Mouse (Mus musculus) naive thymus-derived CD4-positive, alpha-beta T cell, adult 5 months (primary cell): ENCODE measurements around the gene Vps25. TPM values are rescaled to one million over a fixed set of nuclear protein-coding genes. Genes with fewer than 3 reads are reported as not detected.

Experiments
- polyA plus RNA-seq: library from polyadenylated mRNA; unstranded; fragments of 100-300 nt; shearing (Covaris generic); gene quantifications from one replicate; pipeline ENCODE4 v1.2.1, GENCODE M21; 2017

The Vps25 gene
- 83.2 TPM for polyA plus RNA-seq

GRCm38 (mm10) chr11:101253613-101254389 is at the start of gene Vps25:
Gene Vps25, plus strand, starts transcription at chr11:101253707.

GRCm38 (mm10) chr11:101226065-101226701 is 27.3 kb upstream of the Vps25 start, which contains the start of gene Ezh1:
Gene Ezh1, minus strand, starts transcription at chr11:101226463.

GRCm38 (mm10) chr11:101245855-101246701 is 7.4 kb upstream of the Vps25 start, which contains the start of gene Ramp2:
Gene Ramp2, plus strand, starts transcription at chr11:101246028.

GRCm38 (mm10) chr11:101259948-101260825 is 6.7 kb downstream of the Vps25 start, which contains the start of gene Wnk4:
Gene Wnk4, plus strand, starts transcription at chr11:101260567.

GRCm38 (mm10) chr11:101278223-101279192 is 25.0 kb downstream of the Vps25 start, which contains the start of the genes Cntd1 and Coa3:
Gene Cntd1, plus strand, starts transcription at chr11:101279012.
Gene Coa3, minus strand, starts transcription at chr11:101279114.

GRCm38 (mm10) chr11:101302004-101302798 is 48.7 kb downstream of the Vps25 start, which contains the start of gene Becn1:
Gene Becn1, minus strand, starts transcription at chr11:101302286.

Other genes starting within 250 kb of the Vps25 start
- 0.91 TPM for gene Atp6v0a1, start 244.3 kb upstream of the Vps25 start, polyA plus RNA-seq
- 11.6 TPM for gene Naglu, start 183.7 kb upstream of the Vps25 start, polyA plus RNA-seq
- 0.44 TPM for gene Hsd17b1, start 175.3 kb upstream of the Vps25 start, polyA plus RNA-seq
- gene Coasy, start 171.1 kb upstream of the Vps25 start, polyA plus RNA-seq, result 10.0 TPM
- gene Mlx, start 166.4 kb upstream of the Vps25 start, polyA plus RNA-seq, result 49.7 TPM
- 4.0 TPM for gene Psmc3ip, start 158.3 kb upstream of the Vps25 start, polyA plus RNA-seq
- 95.9 TPM for gene Retreg3, start 133.8 kb upstream of the Vps25 start, polyA plus RNA-seq
- gene Tubg1, start 133.8 kb upstream of the Vps25 start, polyA plus RNA-seq, result 14.9 TPM
- 0.37 TPM for gene Tubg2, start 97.8 kb upstream of the Vps25 start, polyA plus RNA-seq
- not detected for gene Cntnap1, start 83.2 kb upstream of the Vps25 start, polyA plus RNA-seq
- gene Plekhh3, start 82.4 kb upstream of the Vps25 start, polyA plus RNA-seq, result not detected
- gene Ccr10, start 78.3 kb upstream of the Vps25 start, polyA plus RNA-seq, result not detected
- 83.6 TPM for gene Ezh1, start 27.2 kb upstream of the Vps25 start, polyA plus RNA-seq
- gene Ramp2, start 7.7 kb upstream of the Vps25 start, polyA plus RNA-seq, result not detected
- 5.3 TPM for gene Wnk4, start 6.9 kb downstream of the Vps25 start, polyA plus RNA-seq
- gene Cntd1, start 25.3 kb downstream of the Vps25 start, polyA plus RNA-seq, result 0.36 TPM
- 51.8 TPM for gene Coa3, start 25.4 kb downstream of the Vps25 start, polyA plus RNA-seq
- 208 TPM for gene Becn1, start 48.6 kb downstream of the Vps25 start, polyA plus RNA-seq
- 178 TPM for gene Psme3, start 62.5 kb downstream of the Vps25 start, polyA plus RNA-seq
- gene Aoc2, start 71.4 kb downstream of the Vps25 start, polyA plus RNA-seq, result 4.7 TPM
- not detected for gene Aoc3, start 76.9 kb downstream of the Vps25 start, polyA plus RNA-seq
- gene G6pc, start 113.9 kb downstream of the Vps25 start, polyA plus RNA-seq, result not detected
- gene Aarsd1, start 163.9 kb downstream of the Vps25 start, polyA plus RNA-seq, result 27.6 TPM
- not detected for gene Gm27029, start 171.1 kb downstream of the Vps25 start, polyA plus RNA-seq
- 29.5 TPM for gene Rundc1, start 171.4 kb downstream of the Vps25 start, polyA plus RNA-seq
- 3.8 TPM for gene Ptges3l, start 171.6 kb downstream of the Vps25 start, polyA plus RNA-seq
- 269 TPM for gene Rpl27, start 188.6 kb downstream of the Vps25 start, polyA plus RNA-seq
- 128 TPM for gene Ifi35, start 194.7 kb downstream of the Vps25 start, polyA plus RNA-seq
- gene Rnd2, start 211.3 kb downstream of the Vps25 start, polyA plus RNA-seq, result 0.25 TPM
- gene Vat1, start 212.5 kb downstream of the Vps25 start, polyA plus RNA-seq, result 0.36 TPM